Mouse (Mus musculus) left cerebral cortex, adult 9 months (tissue): ENCODE measurements around the gene Ankrd26.

ENCODE experiments used
- DNase-seq, 2 experiments: peaks; one replicate each; pipeline ENCODE4 v3.0.0; 2022; ENCODE audit warnings: low spot score in 2 of 2

Ankrd26 gene

GRCm38 (mm10) chr6:118478957-118479708 lies 82.9 kb downstream of the Ankrd26 start, which contains the start of gene Zfp9:
Gene Zfp9, minus strand, starts transcription at chr6:118479320.
- peak; percentile 69 to 83 for DNase-seq

GRCm38 (mm10) chr6:118477875-118478785 lies 83.9 kb downstream of the Ankrd26 start:
- DNase-seq = no peak

GRCm38 (mm10) chr6:118462069-118462705 lies 99.8 kb downstream of the Ankrd26 start:
- DNase-seq = no peak

GRCm38 (mm10) chr6:118457726-118458125 lies 104.3 kb downstream of the Ankrd26 start:
- no peak for DNase-seq

DNA sequence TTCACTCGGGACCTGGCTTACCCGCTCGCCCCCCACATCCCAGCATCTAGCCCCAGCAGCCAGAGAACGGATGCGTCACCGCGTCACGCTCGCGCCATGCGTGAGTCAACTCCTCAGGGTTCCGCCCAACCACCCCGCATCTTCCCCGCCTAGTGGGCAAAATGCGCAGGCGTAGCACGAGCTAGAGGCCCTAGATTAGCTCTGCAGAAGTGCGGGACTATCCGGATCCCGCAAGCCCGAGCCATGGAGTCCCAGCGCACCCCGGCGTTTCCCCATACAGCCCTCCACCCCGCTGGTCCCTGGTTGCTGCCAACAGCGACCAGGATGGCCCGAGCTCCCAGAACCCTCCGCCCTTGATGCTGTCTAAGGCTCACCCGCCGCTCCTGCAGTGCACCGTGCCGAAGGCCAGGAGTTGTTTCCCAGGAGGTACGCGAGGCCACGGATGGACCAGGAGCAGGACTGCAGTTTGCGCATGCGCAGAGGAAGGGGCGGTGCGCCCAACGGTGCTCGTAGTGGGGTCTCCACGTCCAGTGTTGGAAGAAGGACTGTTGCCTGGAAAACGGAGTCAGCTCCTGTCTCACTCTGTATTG lies 106.9 kb downstream of the Ankrd26 start, which contains the start of gene Zfp248:
TSS of gene Zfp248 (minus strand) at position 487 of the 590 bp plus-strand sequence.
- peak; percentile 84 to 94 for DNase-seq

- DNase-seq = peak in 1 of 2 experiments; percentile 26
Observed at GRCm38 (mm10) chr6:118454452-118454851, 107.6 kb downstream of the Ankrd26 start.
